Mouse (Mus musculus) myocyte (in vitro differentiated cells): ENCODE measurements around the gene Gcnt3.

Experiments
- CEBPB ChIP-seq: IDR thresholded peaks from 2 replicates; pipeline ENCODE4 v1.6.1; 2011; ENCODE audit warnings: mild to moderate bottlenecking, moderate library complexity; ENCODE audit not compliant: poor library complexity, insufficient read depth, severe bottlenecking
- E2F4 ChIP-seq: IDR thresholded peaks from one replicate; pipeline ENCODE4 v1.6.1; 2011; ENCODE audit warnings: mild to moderate bottlenecking, control low read depth, moderate library complexity; ENCODE audit not compliant: insufficient read depth
- MAX ChIP-seq: IDR thresholded peaks from one replicate; pipeline ENCODE4 v1.6.1; 2011; ENCODE audit warnings: low read depth, mild to moderate bottlenecking, control low read depth
- MYOD1 ChIP-seq, 3 experiments: IDR thresholded peaks; one replicate each; pipeline ENCODE4 v1.6.1; 2011; ENCODE audit warnings: control low read depth in 2 of 3, low read depth in 2 of 3, mild to moderate bottlenecking in 2 of 3, moderate library complexity in 1 of 3; ENCODE audit not compliant: insufficient read length in 2 of 3, control insufficient read depth in 1 of 3
- MYOG ChIP-seq, 3 experiments: IDR thresholded peaks; one replicate each; pipeline ENCODE4 v1.6.1; 2011; ENCODE audit warnings: control low read depth in 2 of 3, low read depth in 2 of 3, mild to moderate bottlenecking in 2 of 3; ENCODE audit not compliant: insufficient read length in 2 of 3, control insufficient read depth in 1 of 3, insufficient read depth in 1 of 3
- POLR2A ChIP-seq: IDR thresholded peaks from one replicate; pipeline ENCODE4 v1.6.1; 2011; ENCODE audit warnings: low read depth, mild to moderate bottlenecking, control low read depth, moderate library complexity; ENCODE audit not compliant: insufficient read length
- POLR2AphosphoS2 ChIP-seq: IDR thresholded peaks from one replicate; pipeline ENCODE4 v1.6.1; 2011; ENCODE audit warnings: low read depth, control low read depth; ENCODE audit not compliant: insufficient read length
- REST ChIP-seq: IDR thresholded peaks from one replicate; pipeline ENCODE4 v1.6.1; 2011; ENCODE audit warnings: mild to moderate bottlenecking, control low read depth, moderate library complexity; ENCODE audit not compliant: insufficient read depth, insufficient read length
- SRF ChIP-seq: IDR thresholded peaks from one replicate; pipeline ENCODE4 v1.6.1; 2011; ENCODE audit warnings: low read depth; ENCODE audit not compliant: control insufficient read depth, insufficient read length
- TCF12 ChIP-seq: IDR thresholded peaks from one replicate; pipeline ENCODE4 v1.6.1; 2011; ENCODE audit warnings: mild to moderate bottlenecking, control low read depth; ENCODE audit not compliant: poor library complexity, insufficient read depth, severe bottlenecking
- TCF3 ChIP-seq: IDR thresholded peaks from one replicate; pipeline ENCODE4 v1.6.1; 2011; ENCODE audit warnings: low read depth, control low read depth; ENCODE audit not compliant: insufficient read length
- USF1 ChIP-seq: IDR thresholded peaks from one replicate; pipeline ENCODE4 v1.6.1; 2011; ENCODE audit warnings: low read depth, mild to moderate bottlenecking, control low read depth, moderate library complexity

- TF ChIP-seq POLR2A, result no peak
- TF ChIP-seq E2F4, result no peak
- no peak for TF ChIP-seq CEBPB
- no peak for TF ChIP-seq MYOD1 (IDR thresholded peaks at IDR 0.05; ENCODE audit: control insufficient read depth in 1 of 3, insufficient read length in 2 of 3, low read depth in 2 of 3)
- no peak for TF ChIP-seq TCF12
- TF ChIP-seq SRF, result no peak
- no peak for TF ChIP-seq REST
- no peak for TF ChIP-seq USF1
- TF ChIP-seq MAX, result no peak
- TF ChIP-seq MYOG (IDR thresholded peaks at IDR 0.05; ENCODE audit: control insufficient read depth in 1 of 3, insufficient read depth in 1 of 3, insufficient read length in 2 of 3, low read depth in 2 of 3), result no peak
- TF ChIP-seq POLR2AphosphoS2, result no peak
- no peak for TF ChIP-seq TCF3
These were observed 39.3 kb upstream of the Gcnt3 start for GRCm38 (mm10) chr9:70077170-70077569.
